Mouse (Mus musculus): ENCODE results near the gene Clec2l. TPM values are rescaled to one million over a fixed set of nuclear protein-coding genes. Genes with fewer than 3 reads are reported as not detected.

Gene Clec2l
- total RNA-seq, 1 experiment = 1.4 TPM

DNA sequence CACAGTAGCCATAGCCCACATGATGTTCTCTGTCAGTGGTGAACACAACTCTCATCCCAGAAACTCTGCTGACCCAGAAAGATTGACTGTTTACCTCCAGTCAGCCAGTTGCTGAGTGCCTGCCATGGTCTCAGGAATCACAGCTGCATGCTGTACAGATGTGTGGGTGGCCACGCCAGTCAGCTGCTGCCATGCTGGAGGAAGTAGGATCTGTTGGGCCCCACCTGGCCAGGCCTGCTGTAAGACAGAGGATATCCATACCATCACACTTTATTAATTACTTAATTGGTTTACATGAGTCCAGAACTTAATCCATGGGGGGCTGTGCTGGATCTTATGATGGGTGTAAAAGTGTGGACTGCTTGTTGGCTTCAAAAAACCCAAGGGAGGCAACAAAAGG, 58.5 kb downstream of the Clec2l start:
- Histone ChIP-seq H3K36me3 (ENCODE audit: control insufficient read depth, insufficient read depth, low read length, poor library complexity, severe bottlenecking) (no peaks in the 10 kb centered on the region), H3K4me3 (ENCODE audit: insufficient read depth in 1 of 2, low read depth in 1 of 2, low read length in 2 of 2, poor library complexity in 1 of 2, severe bottlenecking in 1 of 2) (no peak overlapping the region), H3K9me3 (ENCODE audit: control insufficient read depth, insufficient read depth, low read depth, low read length) (no peaks in the 10 kb centered on the region), H3K4me1 (ENCODE audit: control insufficient read depth in 2 of 2, insufficient read depth in 2 of 2, low read length in 2 of 2, poor library complexity in 1 of 2) (no peaks in the 10 kb centered on the region), H3K27ac (ENCODE audit: insufficient read depth, low read depth, low read length, poor library complexity, severe bottlenecking) (no peak overlapping the region), H3K9ac (ENCODE audit: insufficient read depth, low read depth, low read length, poor library complexity, severe bottlenecking) (no peak overlapping the region)
- TF ChIP-seq MAFK (IDR thresholded peaks at IDR 0.05; ENCODE audit: insufficient read depth, low read depth, low read length) (no peak), CHD2 (IDR thresholded peaks at IDR 0.05; ENCODE audit: low read depth, low read length) (no peak), ZC3H11A (IDR thresholded peaks at IDR 0.05; ENCODE audit: borderline replicate concordance, low read depth, low read length) (no peak), HCFC1 (IDR thresholded peaks at IDR 0.05; ENCODE audit: borderline replicate concordance, insufficient read depth, low read length) (no peak), ZNF384 (IDR thresholded peaks at IDR 0.05; ENCODE audit: low read depth, low read length) (no peak)
- in situ Hi-C loops (cut with MboI; ENCODE audit: low sequenced_read_pairs in 2 of 2, unreplicated experiment in 2 of 2) = no loop called here
- DNase-seq (ENCODE audit: low read depth, low spot score) = no peak

DNA sequence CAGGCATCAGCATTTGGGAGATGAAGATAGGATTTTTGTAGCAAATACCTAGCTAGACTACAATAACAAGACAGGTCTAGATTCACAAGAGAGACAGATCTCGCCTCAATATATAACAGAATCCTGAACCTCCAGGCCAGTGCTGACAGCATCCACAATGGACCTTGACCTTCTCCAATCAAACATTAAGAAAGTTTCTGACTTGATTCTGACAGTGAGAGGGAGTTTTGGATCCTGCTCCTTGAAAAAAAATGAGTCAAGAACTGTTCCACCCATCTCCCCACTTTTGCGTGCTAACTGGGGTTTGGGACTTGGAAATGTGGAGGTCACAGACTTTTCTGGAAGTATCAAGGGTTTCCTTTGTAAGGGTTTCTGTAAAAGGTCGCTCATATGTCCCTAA, 62.6 kb downstream of the Clec2l start:
- in situ Hi-C loops (cut with MboI; ENCODE audit: low sequenced_read_pairs in 2 of 2, unreplicated experiment in 2 of 2) = no loop called here
- no peak for TF ChIP-seq ZC3H11A (IDR thresholded peaks at IDR 0.05; ENCODE audit: borderline replicate concordance, low read depth, low read length)
- TF ChIP-seq MAFK (IDR thresholded peaks at IDR 0.05; ENCODE audit: insufficient read depth, low read depth, low read length) = no peak
- no peak overlapping the region for H3K27ac ChIP-seq (ENCODE audit: insufficient read depth, low read depth, low read length, poor library complexity, severe bottlenecking)
- H3K4me1 ChIP-seq (ENCODE audit: control insufficient read depth in 2 of 2, insufficient read depth in 2 of 2, low read length in 2 of 2, poor library complexity in 1 of 2) = peaks cover 7% of the 10 kb centered on the region in 2 experiments
- no peak overlapping the region for H3K4me3 ChIP-seq (ENCODE audit: insufficient read depth in 1 of 2, low read depth in 1 of 2, low read length in 2 of 2, poor library complexity in 1 of 2, severe bottlenecking in 1 of 2)
- H3K36me3 ChIP-seq (ENCODE audit: control insufficient read depth, insufficient read depth, low read length, poor library complexity, severe bottlenecking) = no peaks in the 10 kb centered on the region
- DNase-seq (ENCODE audit: low read depth, low spot score) = no peak
- no peak overlapping the region for H3K9ac ChIP-seq (ENCODE audit: insufficient read depth, low read depth, low read length, poor library complexity, severe bottlenecking)
- no peaks in the 10 kb centered on the region for H3K9me3 ChIP-seq (ENCODE audit: control insufficient read depth, insufficient read depth, low read depth, low read length)

Other genes starting within 250 kb of the Clec2l start
- 18.5 and 21.7 TPM in 2 replicates for gene Ubn2, start 229.1 kb upstream of the Clec2l start, total RNA-seq (2012; rRNA removed)
- 48.0 and 83.8 TPM in 2 replicates for gene Fmc1, start 129.6 kb upstream of the Clec2l start, total RNA-seq (2012; rRNA removed)
- 94.1 and 99.5 TPM in 2 replicates for gene Luc7l2, start 111.7 kb upstream of the Clec2l start, total RNA-seq (2012; rRNA removed)
- gene Klrg2, start 25.8 kb upstream of the Clec2l start, total RNA-seq (2012; rRNA removed) = 3.2 and 4.7 TPM in 2 replicates
- gene Tbxas1, start 212.3 kb downstream of the Clec2l start, total RNA-seq (2012; rRNA removed) = not detected in 2 replicates
- 7.0 and 9.0 TPM in 2 replicates for gene Hipk2, start 213.1 kb downstream of the Clec2l start, total RNA-seq (2012; rRNA removed)

Measured in ES-E14 (cell line).